Mouse (Mus musculus) WW6 (cell line): ENCODE data around the gene Sult2a1.
"Not testable (repeated sequence)": the region's sequence is repeated elsewhere in the genome, so short reads cannot be mapped to it uniquely, and the experiment has no call there.

ENCODE experiments used
- DNase-seq: peaks from one replicate; pipeline ENCODE4 v3.0.0-alpha.2; 2013; ENCODE audit warnings: low read depth, low spot score

Sult2a1 gene

GRCm38 (mm10) chr7:13837309-13837708, at the start of gene Sult2a1:
Gene Sult2a1 (minus strand): TSS chr7:13837409.
- DNase-seq: not testable (repeated sequence)

GRCm38 (mm10) chr7:13813913-13814312, 23.3 kb downstream of the Sult2a1 start:
- DNase-seq: no peak
